Mouse (Mus musculus): ENCODE results near the gene Slc16a11. TPM values are rescaled to one million over a fixed set of nuclear protein-coding genes. Genes with fewer than 3 reads are reported as not detected.
"Not testable (repeated sequence)": the region's sequence is repeated elsewhere in the genome, so short reads cannot be mapped to it uniquely, and the experiment has no call there.

Slc16a11 gene
- 0.27 and 0.50 TPM in 2 replicates for polyA plus RNA-seq (2014; fragmentation: Nextera tagmentation; extraction: Ambion mirVana)

DNA sequence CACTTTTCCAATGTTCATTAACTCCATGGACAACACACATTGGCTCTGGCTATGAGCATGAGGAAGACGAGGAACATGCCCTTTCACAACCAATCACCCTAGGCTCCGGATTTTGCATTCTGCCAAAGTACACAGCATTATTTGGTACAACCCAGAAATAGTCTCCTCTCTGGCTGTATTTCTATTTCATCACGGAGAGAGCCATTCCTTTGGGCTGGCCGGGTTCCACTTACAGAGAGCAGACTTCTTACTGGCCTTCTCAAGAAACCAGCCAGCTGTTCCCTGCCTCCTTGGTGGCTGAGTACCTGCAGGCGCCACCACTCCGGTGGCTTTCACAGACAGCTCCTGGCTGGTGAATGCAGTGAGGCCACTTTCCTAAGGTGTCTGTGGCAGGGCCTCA lies at the start of gene Slc16a11:
Slc16a11 (plus strand) TSS at position 330 of the 400 bp plus-strand sequence.
- Histone ChIP-seq H3K9me3 (ENCODE audit: control insufficient read depth, low read length) (no peaks in the 10 kb centered on the region), H3K4me3 (ENCODE audit: low read depth, low read length) (no peak within 1 kb of the TSS), H3K27ac (ENCODE audit: low read depth, low read length) (no peak within 1 kb of the TSS), H3K27me3 (ENCODE audit: control insufficient read depth, insufficient read depth, low read length) (peaks cover 48% of the 10 kb centered on the region), H3K9ac (ENCODE audit: low read length) (no peak within 1 kb of the TSS), H3K4me2 (ENCODE audit: low read depth) (no peak within 1 kb of the TSS), H3K36me3 (ENCODE audit: control insufficient read depth, insufficient read depth, low read length) (no peaks in the 10 kb centered on the region), H3K4me1 (ENCODE audit: control insufficient read depth, insufficient read depth, low read length) (peaks cover 16% of the 10 kb centered on the region)
- no peak for DNase-seq (ENCODE audit: low spot score)
- ATAC-seq (ENCODE audit: insufficient read depth, low FRiP score, low TSS enrichment): no peak
- 67% methylated on average over 6 of the region's 6 CpGs for WGBS

DNA sequence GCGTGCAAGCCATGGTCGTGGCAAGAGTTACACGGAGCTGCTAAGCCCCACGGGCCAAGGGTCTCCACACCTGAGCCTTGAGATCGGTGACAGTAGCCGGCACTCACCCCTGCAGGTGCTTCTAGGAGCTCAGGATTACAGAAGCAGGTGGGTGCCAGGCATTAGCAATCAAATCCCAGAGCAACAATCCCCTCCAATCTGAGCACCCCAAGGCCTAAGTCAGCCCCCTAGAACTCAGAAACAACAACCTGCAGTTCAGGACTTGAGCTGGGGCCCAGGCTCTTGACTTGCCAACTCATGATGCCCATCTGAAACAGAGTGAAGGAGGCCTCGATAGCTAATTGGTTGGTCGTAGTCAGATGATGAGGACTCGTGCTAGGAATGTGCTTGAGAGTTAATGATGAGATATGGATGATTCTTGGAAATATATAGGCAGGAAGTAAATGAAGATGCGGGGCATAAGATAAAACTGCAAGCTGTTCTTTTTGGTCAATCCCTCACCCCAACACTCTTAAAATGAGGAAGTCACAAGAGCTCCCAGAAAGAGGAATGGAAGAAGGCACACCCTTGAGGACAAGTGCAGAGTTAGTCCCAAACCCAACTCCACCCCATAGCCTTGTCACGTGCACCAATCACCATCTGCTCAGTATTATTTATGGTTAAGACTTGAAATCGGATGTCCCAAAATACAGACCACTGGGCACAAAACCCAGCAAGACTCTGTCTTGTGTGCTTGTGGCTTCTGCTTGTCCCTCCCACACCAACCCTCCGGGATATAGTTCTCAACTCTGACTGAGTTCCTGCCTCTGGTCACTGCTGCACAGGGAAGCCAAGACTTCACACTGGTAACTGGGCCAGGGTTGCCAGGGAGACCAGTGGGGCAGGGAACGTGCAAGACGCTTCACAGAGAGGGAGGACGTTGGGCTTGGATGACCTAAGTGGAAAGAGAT lies 46.3 kb upstream of the Slc16a11 start:
- Histone ChIP-seq H3K9ac (ENCODE audit: low read length) (no peak overlapping the region), H3K4me1 (ENCODE audit: control insufficient read depth, insufficient read depth, low read length) (no peaks in the 10 kb centered on the region), H3K27me3 (ENCODE audit: control insufficient read depth, insufficient read depth, low read length) (no peaks in the 10 kb centered on the region), H3K9me3 (ENCODE audit: control insufficient read depth, low read length) (no peaks in the 10 kb centered on the region), H3K27ac (ENCODE audit: low read depth, low read length) (no peak overlapping the region), H3K36me3 (ENCODE audit: control insufficient read depth, insufficient read depth, low read length) (no peaks in the 10 kb centered on the region), H3K4me3 (ENCODE audit: low read depth, low read length) (no peak overlapping the region), H3K4me2 (ENCODE audit: low read depth) (no peak overlapping the region)
- ATAC-seq (ENCODE audit: insufficient read depth, low FRiP score, low TSS enrichment) (no peak), DNase-seq (ENCODE audit: low spot score) (no peak)
- 75% methylated on average over 16 of the region's 16 CpGs for WGBS

DNA sequence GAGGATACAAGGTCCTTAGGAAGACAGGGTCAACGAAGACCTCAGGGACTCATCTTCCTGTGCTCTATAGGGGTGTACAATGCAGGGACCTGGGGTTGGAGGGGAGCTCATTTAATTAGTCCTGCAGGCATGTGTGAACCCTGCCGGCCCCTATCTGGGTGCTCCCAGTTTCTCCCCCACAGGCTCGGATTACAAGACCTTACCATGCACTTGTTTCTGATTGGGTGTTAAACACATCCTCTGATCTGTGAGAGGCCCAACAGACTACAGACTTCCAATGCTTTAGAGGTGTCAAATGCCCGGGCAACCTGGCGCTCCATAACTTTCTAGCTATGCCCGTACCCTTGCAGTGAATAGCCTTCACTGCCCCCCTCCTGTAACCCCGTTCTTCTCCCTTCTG lies 44.4 kb upstream of the Slc16a11 start:
- Histone ChIP-seq H3K4me2 (ENCODE audit: low read depth) (no peak overlapping the region), H3K9me3 (ENCODE audit: control insufficient read depth, low read length) (no peaks in the 10 kb centered on the region), H3K4me1 (ENCODE audit: control insufficient read depth, insufficient read depth, low read length) (no peaks in the 10 kb centered on the region), H3K36me3 (ENCODE audit: control insufficient read depth, insufficient read depth, low read length) (no peaks in the 10 kb centered on the region), H3K9ac (ENCODE audit: low read length) (no peak overlapping the region), H3K27me3 (ENCODE audit: control insufficient read depth, insufficient read depth, low read length) (no peaks in the 10 kb centered on the region), H3K27ac (ENCODE audit: low read depth, low read length) (no peak overlapping the region), H3K4me3 (ENCODE audit: low read depth, low read length) (no peak overlapping the region)
- DNase-seq (ENCODE audit: low spot score) (no peak), ATAC-seq (ENCODE audit: insufficient read depth, low FRiP score, low TSS enrichment) (no peak)
- 64% methylated on average over 7 of the region's 7 CpGs for WGBS

DNA sequence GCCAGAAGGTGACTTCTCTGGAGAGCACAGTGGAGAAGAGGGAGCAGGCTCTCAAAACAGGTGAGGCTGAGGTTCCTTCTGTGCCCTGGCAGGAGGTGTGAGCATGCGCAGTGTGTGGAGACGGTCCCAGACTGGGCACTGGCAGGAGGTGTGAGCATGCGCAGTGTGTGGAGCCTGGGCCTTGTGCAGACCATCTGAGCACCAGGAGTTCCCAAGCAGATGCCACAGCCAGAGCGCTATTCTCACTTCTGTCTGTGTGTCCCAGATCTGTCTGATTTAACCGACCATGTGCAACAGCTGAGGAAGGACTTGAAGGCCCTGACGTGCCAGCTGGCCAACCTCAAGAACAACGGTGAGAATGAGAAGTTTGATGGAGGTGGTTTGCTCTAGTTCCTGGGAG lies 43.1 kb upstream of the Slc16a11 start:
- H3K36me3 ChIP-seq (ENCODE audit: control insufficient read depth, insufficient read depth, low read length); H3K27ac ChIP-seq (ENCODE audit: low read depth, low read length); H3K4me2 ChIP-seq (ENCODE audit: low read depth); H3K9me3 ChIP-seq (ENCODE audit: control insufficient read depth, low read length); DNase-seq (ENCODE audit: low spot score); ATAC-seq (ENCODE audit: insufficient read depth, low FRiP score, low TSS enrichment); H3K4me1 ChIP-seq (ENCODE audit: control insufficient read depth, insufficient read depth, low read length); H3K4me3 ChIP-seq (ENCODE audit: low read depth, low read length); H3K27me3 ChIP-seq (ENCODE audit: control insufficient read depth, insufficient read depth, low read length); H3K9ac ChIP-seq (ENCODE audit: low read length): not testable (repeated sequence)
- 86% methylated on average over 7 of the region's 7 CpGs for WGBS

DNA sequence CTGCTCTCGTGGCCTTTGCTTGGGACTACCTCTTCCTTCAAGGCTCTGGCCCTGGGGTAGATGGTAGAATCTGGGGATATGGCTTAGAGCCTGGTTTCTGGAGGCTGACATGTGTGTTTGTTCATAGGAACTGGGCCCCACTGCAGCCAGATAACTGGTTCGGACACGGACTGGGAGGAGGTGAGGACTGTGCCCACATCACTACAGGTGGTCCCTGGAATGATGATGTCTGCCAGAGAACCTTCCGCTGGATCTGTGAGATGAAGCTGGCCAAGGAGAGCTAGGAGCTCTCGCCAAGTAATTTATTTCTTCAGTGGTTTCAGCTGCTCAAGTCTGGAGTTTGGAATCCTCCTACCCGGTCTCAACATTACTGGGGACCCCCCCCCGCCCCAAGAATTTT lies 42.3 kb upstream of the Slc16a11 start:
- no peak overlapping the region for H3K4me2 ChIP-seq (ENCODE audit: low read depth)
- no peaks in the 10 kb centered on the region for H3K9me3 ChIP-seq (ENCODE audit: control insufficient read depth, low read length)
- no peak overlapping the region for H3K9ac ChIP-seq (ENCODE audit: low read length)
- DNase-seq (ENCODE audit: low spot score) (no peak), ATAC-seq (ENCODE audit: insufficient read depth, low FRiP score, low TSS enrichment) (no peak)
- no peaks in the 10 kb centered on the region for H3K36me3 ChIP-seq (ENCODE audit: control insufficient read depth, insufficient read depth, low read length)
- H3K4me3 ChIP-seq (ENCODE audit: low read depth, low read length): no peak overlapping the region
- H3K27ac ChIP-seq (ENCODE audit: low read depth, low read length): no peak overlapping the region
- H3K27me3 ChIP-seq (ENCODE audit: control insufficient read depth, insufficient read depth, low read length): no peaks in the 10 kb centered on the region
- H3K4me1 ChIP-seq (ENCODE audit: control insufficient read depth, insufficient read depth, low read length): no peaks in the 10 kb centered on the region
- 84% methylated on average over 7 of the region's 7 CpGs for WGBS

DNA sequence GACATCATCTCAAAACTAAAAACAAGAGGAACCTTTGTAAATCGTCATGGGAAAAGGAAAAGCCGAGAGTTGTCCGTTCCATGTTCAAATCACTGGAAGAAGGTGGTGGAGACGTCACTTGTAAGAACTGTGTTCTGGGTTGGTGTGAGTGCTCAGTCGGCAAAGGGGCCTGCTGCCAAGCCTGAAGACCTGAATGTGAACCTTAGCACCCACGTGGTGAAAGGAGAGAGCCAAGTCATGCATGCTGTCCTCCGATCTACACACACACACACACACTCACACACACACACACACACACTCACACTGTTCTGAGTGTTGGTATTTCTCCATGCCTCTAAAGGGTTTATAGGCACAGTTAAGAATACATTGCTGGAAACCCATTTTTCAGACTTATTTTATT lies 41.4 kb upstream of the Slc16a11 start:
- Histone ChIP-seq H3K4me2 (ENCODE audit: low read depth) (no peak overlapping the region), H3K9ac (ENCODE audit: low read length) (no peak overlapping the region), H3K4me3 (ENCODE audit: low read depth, low read length) (no peak overlapping the region), H3K36me3 (ENCODE audit: control insufficient read depth, insufficient read depth, low read length) (no peaks in the 10 kb centered on the region), H3K27ac (ENCODE audit: low read depth, low read length) (no peak overlapping the region), H3K27me3 (ENCODE audit: control insufficient read depth, insufficient read depth, low read length) (no peaks in the 10 kb centered on the region), H3K9me3 (ENCODE audit: control insufficient read depth, low read length) (no peaks in the 10 kb centered on the region), H3K4me1 (ENCODE audit: control insufficient read depth, insufficient read depth, low read length) (no peaks in the 10 kb centered on the region)
- 79% methylated on average over 7 of the region's 7 CpGs for WGBS
- ATAC-seq (ENCODE audit: insufficient read depth, low FRiP score, low TSS enrichment): no peak
- DNase-seq (ENCODE audit: low spot score): no peak

DNA sequence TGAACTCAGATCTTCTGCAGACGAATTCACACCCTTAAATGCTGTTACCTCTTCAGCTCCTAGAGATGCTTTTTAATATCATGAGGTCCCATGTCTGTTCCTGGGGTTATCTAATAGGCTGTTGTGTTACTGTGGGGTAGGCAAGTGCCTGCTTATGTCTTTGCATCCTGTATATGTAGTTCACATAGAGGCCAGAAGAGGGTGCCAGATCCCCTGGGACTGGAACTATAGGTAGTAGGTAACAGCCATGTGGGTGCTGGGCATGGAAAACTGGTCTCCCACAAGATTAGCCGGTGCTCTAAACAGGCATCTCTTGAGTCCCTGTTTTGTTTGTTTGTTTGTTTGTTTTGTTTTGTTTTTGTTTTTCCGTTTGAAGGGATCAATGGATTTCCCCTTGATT lies 40.7 kb upstream of the Slc16a11 start:
- H3K9ac ChIP-seq (ENCODE audit: low read length): no peak overlapping the region
- 56% methylated on average over 3 of the region's 3 CpGs for WGBS
- H3K27me3 ChIP-seq (ENCODE audit: control insufficient read depth, insufficient read depth, low read length): no peaks in the 10 kb centered on the region

DNA sequence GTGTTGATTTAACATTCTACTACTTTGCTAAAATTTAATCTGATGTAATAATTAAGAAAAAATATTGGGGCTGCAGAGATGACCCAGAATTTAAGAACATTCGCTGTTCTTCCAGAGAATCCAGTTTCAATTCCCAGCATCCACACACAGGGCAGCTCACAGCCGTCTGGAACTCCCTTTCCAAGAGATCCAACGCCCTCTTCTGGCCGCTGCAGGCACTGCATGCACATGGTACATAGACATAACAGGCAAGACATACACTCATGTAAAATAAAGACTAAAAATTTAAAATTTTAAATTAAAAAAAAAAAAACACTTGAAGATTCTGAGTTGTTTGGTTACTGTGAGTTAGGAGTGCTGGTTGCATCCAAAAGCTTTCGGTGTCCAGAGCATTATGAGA lies 40.3 kb upstream of the Slc16a11 start:
- H3K9me3 ChIP-seq (ENCODE audit: control insufficient read depth, low read length): no peaks in the 10 kb centered on the region
- DNase-seq (ENCODE audit: low spot score): no peak
- no peaks in the 10 kb centered on the region for H3K4me1 ChIP-seq (ENCODE audit: control insufficient read depth, insufficient read depth, low read length)
- ATAC-seq (ENCODE audit: insufficient read depth, low FRiP score, low TSS enrichment): no peak
- no peak overlapping the region for H3K4me2 ChIP-seq (ENCODE audit: low read depth)
- WGBS: 59% methylated on average over 5 of the region's 5 CpGs
- H3K36me3 ChIP-seq (ENCODE audit: control insufficient read depth, insufficient read depth, low read length): no peaks in the 10 kb centered on the region
- no peak overlapping the region for H3K9ac ChIP-seq (ENCODE audit: low read length)
- no peak overlapping the region for H3K27ac ChIP-seq (ENCODE audit: low read depth, low read length)
- no peaks in the 10 kb centered on the region for H3K27me3 ChIP-seq (ENCODE audit: control insufficient read depth, insufficient read depth, low read length)
- H3K4me3 ChIP-seq (ENCODE audit: low read depth, low read length): no peak overlapping the region

More for the DNA sequence above, 40.7 kb upstream of the Slc16a11 start:
- no peak overlapping the region for H3K4me2 ChIP-seq (ENCODE audit: low read depth)
- H3K4me3 ChIP-seq (ENCODE audit: low read depth, low read length): no peak overlapping the region
- no peak overlapping the region for H3K27ac ChIP-seq (ENCODE audit: low read depth, low read length)
- DNase-seq (ENCODE audit: low spot score): no peak
- no peaks in the 10 kb centered on the region for H3K36me3 ChIP-seq (ENCODE audit: control insufficient read depth, insufficient read depth, low read length)
- H3K4me1 ChIP-seq (ENCODE audit: control insufficient read depth, insufficient read depth, low read length): no peaks in the 10 kb centered on the region
- no peak for ATAC-seq (ENCODE audit: insufficient read depth, low FRiP score, low TSS enrichment)
- H3K9me3 ChIP-seq (ENCODE audit: control insufficient read depth, low read length): no peaks in the 10 kb centered on the region

DNA sequence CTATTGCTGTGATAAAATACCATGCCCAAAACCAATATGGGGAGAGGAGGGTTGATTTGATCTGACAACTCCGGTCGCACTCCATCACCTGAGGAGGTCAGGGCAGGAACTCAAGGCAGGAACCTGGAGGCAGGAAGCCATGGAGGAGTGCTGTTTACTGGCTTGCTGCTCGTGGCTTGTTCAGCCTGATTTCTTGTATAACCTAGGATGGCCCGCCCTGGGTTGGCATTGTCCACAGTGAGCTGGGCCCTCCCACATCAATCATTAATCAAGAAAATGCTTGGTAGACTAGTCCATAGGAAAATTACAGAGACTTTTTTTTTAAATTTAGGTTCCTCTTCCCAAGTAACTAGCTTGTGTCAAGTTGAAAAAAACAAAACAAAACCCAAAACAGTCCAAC lies 38.1 kb upstream of the Slc16a11 start:
- no peak overlapping the region for H3K4me2 ChIP-seq (ENCODE audit: low read depth)
- DNase-seq (ENCODE audit: low spot score) (no peak), ATAC-seq (ENCODE audit: insufficient read depth, low FRiP score, low TSS enrichment) (no peak)
- H3K4me3 ChIP-seq (ENCODE audit: low read depth, low read length): no peak overlapping the region
- no peak overlapping the region for H3K9ac ChIP-seq (ENCODE audit: low read length)
- H3K27me3 ChIP-seq (ENCODE audit: control insufficient read depth, insufficient read depth, low read length): no peaks in the 10 kb centered on the region
- H3K27ac ChIP-seq (ENCODE audit: low read depth, low read length): no peak overlapping the region
- no peaks in the 10 kb centered on the region for H3K36me3 ChIP-seq (ENCODE audit: control insufficient read depth, insufficient read depth, low read length)
- 80% methylated on average over 4 of the region's 4 CpGs for WGBS
- no peaks in the 10 kb centered on the region for H3K4me1 ChIP-seq (ENCODE audit: control insufficient read depth, insufficient read depth, low read length)
- no peaks in the 10 kb centered on the region for H3K9me3 ChIP-seq (ENCODE audit: control insufficient read depth, low read length)

Measured in neural tube, embryonic 11.5 days (tissue).